ENCODE assay signal across 8 mouse cellular contexts in genomic region chr19:10709360-10710087, GRCm38 (mm10). TPM values are rescaled to one million over a fixed set of nuclear protein-coding genes. Genes with fewer than 3 reads are reported as not detected.
DNase-seq lines count a peak whose midpoint lies in the region; ATAC-seq and TF ChIP-seq lines count a peak whose summit lies in the region.

No protein-coding gene starts in this region.

- H3K4me2 ChIP-seq in forebrain, embryonic 15.5 days (replicated peaks): peak overlapping the region; percentile 1; the same call in 1 of the 2 replicates
- no peak overlapping the region for H3K4me2 ChIP-seq in liver, postnatal 0 days (ENCODE audit: low read depth, low read length)
- no peak overlapping the region for H3K4me2 ChIP-seq in neural tube, embryonic 15.5 days

- peaks cover 29% of the 10 kb centered on the region for H3K4me1 ChIP-seq in forebrain, embryonic 15.5 days
- peaks cover 9% of the 10 kb centered on the region for H3K4me1 ChIP-seq in liver, postnatal 0 days (ENCODE audit: insufficient read depth)
- H3K4me1 ChIP-seq in neural tube, embryonic 15.5 days: peaks cover 30% of the 10 kb centered on the region

- peak; percentile 99 for TF ChIP-seq CTCF in liver, postnatal 0 days (IDR thresholded peaks at IDR 0.05; ENCODE audit: low read depth)

- no peaks in the 10 kb centered on the region for H3K27me3 ChIP-seq in forebrain, embryonic 15.5 days
- no peaks in the 10 kb centered on the region for H3K27me3 ChIP-seq in liver, postnatal 0 days (ENCODE audit: insufficient read depth, low read length)
- H3K27me3 ChIP-seq in neural tube, embryonic 15.5 days (replicated peaks): no peaks in the 10 kb centered on the region

- no peaks in the 10 kb centered on the region for H3K9me3 ChIP-seq in forebrain, embryonic 15.5 days
- no peaks in the 10 kb centered on the region for H3K9me3 ChIP-seq in liver, postnatal 0 days (ENCODE audit: low read length)
- H3K9me3 ChIP-seq in neural tube, embryonic 15.5 days (replicated peaks): no peaks in the 10 kb centered on the region

- 0 out of 2 replicates have a peak overlapping the region, but pooled peaks have one; percentile 7 for H3K9ac ChIP-seq in forebrain, embryonic 15.5 days (replicated peaks)
- H3K9ac ChIP-seq in liver, postnatal 0 days (replicated peaks): 0 out of 2 replicates have a peak overlapping the region, but pooled peaks have one; percentile 21
- no peak overlapping the region for H3K9ac ChIP-seq in neural tube, embryonic 15.5 days (replicated peaks)

- intact Hi-C loops in heart, postnatal 25 days (cut with DNase I): loop anchor here (1.0 to 5.0 kb wide), 4 partner anchors 31 to 249 kb away; partner anchors contain the start of gene Pga5

- H3K36me3 ChIP-seq in forebrain, embryonic 15.5 days: peaks cover 43% of the 10 kb centered on the region
- H3K36me3 ChIP-seq in liver, postnatal 0 days (replicated peaks; ENCODE audit: insufficient read depth, low read length): peaks cover 45% of the 10 kb centered on the region
- peaks cover 51% of the 10 kb centered on the region for H3K36me3 ChIP-seq in neural tube, embryonic 15.5 days

- no peak overlapping the region for H3K4me3 ChIP-seq in forebrain, embryonic 15.5 days
- no peak overlapping the region for H3K4me3 ChIP-seq in liver, postnatal 0 days (ENCODE audit: low read depth, low read length)
- H3K4me3 ChIP-seq in neural tube, embryonic 15.5 days (replicated peaks): no peak overlapping the region

- TF ChIP-seq EP300 in liver, postnatal 0 days (IDR thresholded peaks at IDR 0.05; ENCODE audit: low read depth): no peak

- ATAC-seq in forebrain, embryonic 15.5 days (replicated peaks): peak; percentile 90
- ATAC-seq in liver, postnatal 0 days: peak; percentile 86
- ATAC-seq in neural tube, embryonic 15.5 days (ENCODE audit: low FRiP score): peak; percentile 77

- DNase-seq in ES-CJ7 (ENCODE audit: low read depth, low spot score): peak; percentile 80
- DNase-seq in cerebellum, adult 11 months: peak; percentile 100
- DNase-seq in heart, postnatal 25 days (ENCODE audit: low spot score): peak; percentile 82
- peak; percentile 100 for DNase-seq in layer of hippocampus, adult 11-12 months (ENCODE audit: low spot score)
- DNase-seq in liver, postnatal 0 days: peak; percentile 95
- DNase-seq in testis, postnatal 10 days (ENCODE audit: low spot score): peak; percentile 96

- H3K27ac ChIP-seq in forebrain, embryonic 15.5 days (replicated peaks): peak overlapping the region; percentile 96
- no peak overlapping the region for H3K27ac ChIP-seq in liver, postnatal 0 days (ENCODE audit: low read depth)
- H3K27ac ChIP-seq in neural tube, embryonic 15.5 days (replicated peaks): peak overlapping the region; percentile 86

- WGBS in forebrain, embryonic 15.5 days: 8% methylated on average over 8 of the region's 8 CpGs
- WGBS in liver, postnatal 0 days (ENCODE audit: insufficient replicate concordance): 15% methylated on average over 8 of the region's 8 CpGs
- WGBS in neural tube, embryonic 15.5 days: 19% methylated on average over 8 of the region's 8 CpGs

RNA-seq across cellular contexts. Expression of gene Vps37c, which starts 21.0 kb away (rescaled TPM):
- 39.3 and 41.1 TPM in 2 replicates for polyA plus RNA-seq in forebrain, embryonic 15.5 days (2015; fragmentation: Nextera tagmentation; extraction: Ambion mirVana)
- 10 to 100 TPM; 21.1 to 21.8 TPM for total RNA-seq in heart, postnatal 25 days (2021)
- polyA plus RNA-seq in liver, postnatal 0 days (2015; fragmentation: Nextera tagmentation; extraction: Ambion mirVana): 8.2 and 9.4 TPM in 2 replicates
- 28.7 and 30.3 TPM in 2 replicates for polyA plus RNA-seq in neural tube, embryonic 15.5 days (2015; fragmentation: Nextera tagmentation; extraction: Ambion mirVana)

RNA-seq across cellular contexts. Expression of gene Cd5, which starts 29.3 kb away (rescaled TPM):
- 0.22 and 0.26 TPM in 2 replicates for polyA plus RNA-seq in forebrain, embryonic 15.5 days (2015; fragmentation: Nextera tagmentation; extraction: Ambion mirVana)
- total RNA-seq in heart, postnatal 25 days (2021): under 1 TPM; 0.34 to 0.48 TPM
- polyA plus RNA-seq in liver, postnatal 0 days (2015; fragmentation: Nextera tagmentation; extraction: Ambion mirVana): 0.16 and 0.17 TPM in 2 replicates
- 0.08 and 1.3 TPM in 2 replicates for polyA plus RNA-seq in neural tube, embryonic 15.5 days (2015; fragmentation: Nextera tagmentation; extraction: Ambion mirVana)

RNA-seq across cellular contexts. Expression of gene Pga5, which starts 31.7 kb away (rescaled TPM):
- not detected in 2 replicates for polyA plus RNA-seq in forebrain, embryonic 15.5 days (2015; fragmentation: Nextera tagmentation; extraction: Ambion mirVana)
- not detected for total RNA-seq in heart, postnatal 25 days (2021)
- 0.07 TPM in 1 of 2 replicates, not detected in the other for polyA plus RNA-seq in liver, postnatal 0 days (2015; fragmentation: Nextera tagmentation; extraction: Ambion mirVana)
- polyA plus RNA-seq in neural tube, embryonic 15.5 days (2015; fragmentation: Nextera tagmentation; extraction: Ambion mirVana): not detected in 2 replicates
